Mouse (Mus musculus): Measurements from ENCODE around the gene Mri1. TPM values are rescaled to one million over a fixed set of nuclear protein-coding genes. Genes with fewer than 3 reads are reported as not detected.
"Not testable (repeated sequence)": the region's sequence is repeated elsewhere in the genome, so short reads cannot be mapped to it uniquely, and the experiment has no call there.

The Mri1 gene
- 32.9 and 35.5 TPM in 2 replicates for polyA plus RNA-seq (2012; rRNA removed)

- Histone ChIP-seq H3K27me3 (ENCODE audit: control insufficient read depth, insufficient read depth, low read length) (no peaks in the 10 kb centered on the region), H3K4me1 (ENCODE audit: control insufficient read depth, insufficient read depth, low read length) (peaks cover 8% of the 10 kb centered on the region), H3K27ac (ENCODE audit: insufficient read depth, low read length) (peak within 1 kb of the TSS; percentile 80), H3K4me3 (replicated peaks; ENCODE audit: insufficient read depth, low read depth, low read length) (peak within 1 kb of the TSS; percentile 65)
- WGBS, result under 1% methylated on average over 64 of the region's 64 CpGs
- TF ChIP-seq POLR2A (IDR thresholded peaks at IDR 0.05; ENCODE audit: borderline replicate concordance, insufficient read depth, low read length) (peak; percentile 86; the same call in 1 of the 2 replicates), CTCF (IDR thresholded peaks at IDR 0.05; ENCODE audit: borderline replicate concordance, insufficient read depth, low read depth, low read length) (no peak)
- peak; percentile 87 to 88 for DNase-seq
Observed at GRCm38 (mm10) chr8:84256822-84257610, at the start of gene Mri1. Gene Mri1, minus strand, starts transcription at chr8:84257326.

- WGBS, result 47% methylated on average over 2 of the region's 2 CpGs
- H3K4me1 ChIP-seq (ENCODE audit: control insufficient read depth, insufficient read depth, low read length), result no peaks in the 10 kb centered on the region
- H3K27ac ChIP-seq (ENCODE audit: insufficient read depth, low read length), result no peak overlapping the region
- H3K4me3 ChIP-seq (replicated peaks; ENCODE audit: insufficient read depth, low read depth, low read length), result no peak overlapping the region
- TF ChIP-seq CTCF (IDR thresholded peaks at IDR 0.05; ENCODE audit: borderline replicate concordance, insufficient read depth, low read depth, low read length) (no peak), POLR2A (IDR thresholded peaks at IDR 0.05; ENCODE audit: borderline replicate concordance, insufficient read depth, low read length) (no peak)
- no peak for DNase-seq
- H3K27me3 ChIP-seq (ENCODE audit: control insufficient read depth, insufficient read depth, low read length), result no peaks in the 10 kb centered on the region
Observed at GRCm38 (mm10) chr8:84303951-84304350, 46.8 kb upstream of the Mri1 start.

- Histone ChIP-seq H3K27ac (ENCODE audit: insufficient read depth, low read length) (no peak overlapping the region), H3K4me1 (ENCODE audit: control insufficient read depth, insufficient read depth, low read length) (peaks cover 3% of the 10 kb centered on the region; the same call in 1 of the 2 replicates), H3K4me3 (replicated peaks; ENCODE audit: insufficient read depth, low read depth, low read length) (no peak overlapping the region), H3K27me3 (ENCODE audit: control insufficient read depth, insufficient read depth, low read length) (no peaks in the 10 kb centered on the region)
- TF ChIP-seq CTCF (IDR thresholded peaks at IDR 0.05; ENCODE audit: borderline replicate concordance, insufficient read depth, low read depth, low read length), result no peak
- TF ChIP-seq POLR2A (IDR thresholded peaks at IDR 0.05; ENCODE audit: borderline replicate concordance, insufficient read depth, low read length), result no peak
- 76% methylated on average over 5 of the region's 5 CpGs for whole genome bisulfite sequencing
- no peak for DNase-seq
Observed at GRCm38 (mm10) chr8:84297029-84297785, 40.1 kb upstream of the Mri1 start.

- WGBS, result 14% methylated on average over 8 of the region's 8 CpGs
- peaks cover 10% of the 10 kb centered on the region; the same call in 1 of the 2 replicates for H3K4me1 ChIP-seq (ENCODE audit: control insufficient read depth, insufficient read depth, low read length)
- H3K27me3 ChIP-seq (ENCODE audit: control insufficient read depth, insufficient read depth, low read length), result no peaks in the 10 kb centered on the region
- DNase-seq, result peak; percentile 70 to 77
- peak overlapping the region; percentile 57; the same call in 1 of the 2 replicates for H3K27ac ChIP-seq (ENCODE audit: insufficient read depth, low read length)
- TF ChIP-seq CTCF (IDR thresholded peaks at IDR 0.05; ENCODE audit: borderline replicate concordance, insufficient read depth, low read depth, low read length) (peak; percentile 72; the same call in 1 of the 2 replicates), POLR2A (IDR thresholded peaks at IDR 0.05; ENCODE audit: borderline replicate concordance, insufficient read depth, low read length) (no peak)
- no peak overlapping the region for H3K4me3 ChIP-seq (replicated peaks; ENCODE audit: insufficient read depth, low read depth, low read length)
Observed at GRCm38 (mm10) chr8:84291688-84292087, 34.6 kb upstream of the Mri1 start.

GRCm38 (mm10) chr8:84291086-84291485 is 34.0 kb upstream of the Mri1 start:
- WGBS, result 12% methylated on average over 5 of the region's 5 CpGs
- H3K27me3 ChIP-seq (ENCODE audit: control insufficient read depth, insufficient read depth, low read length), result no peaks in the 10 kb centered on the region
- no peak overlapping the region for H3K4me3 ChIP-seq (replicated peaks; ENCODE audit: insufficient read depth, low read depth, low read length)
- DNase-seq, result peak; percentile 71 to 85
- TF ChIP-seq POLR2A (IDR thresholded peaks at IDR 0.05; ENCODE audit: borderline replicate concordance, insufficient read depth, low read length), result no peak
- no peak for TF ChIP-seq CTCF (IDR thresholded peaks at IDR 0.05; ENCODE audit: borderline replicate concordance, insufficient read depth, low read depth, low read length)
- peak overlapping the region; percentile 57 for H3K27ac ChIP-seq (ENCODE audit: insufficient read depth, low read length)
- H3K4me1 ChIP-seq (ENCODE audit: control insufficient read depth, insufficient read depth, low read length), result peaks cover 7% of the 10 kb centered on the region; the same call in 1 of the 2 replicates

GRCm38 (mm10) chr8:84288892-84289291 is 31.8 kb upstream of the Mri1 start:
- 58% methylated on average over 2 of the region's 2 CpGs for WGBS
- H3K27ac ChIP-seq (ENCODE audit: insufficient read depth, low read length), result no peak overlapping the region
- H3K4me1 ChIP-seq (ENCODE audit: control insufficient read depth, insufficient read depth, low read length), result peaks cover 6% of the 10 kb centered on the region; the same call in 1 of the 2 replicates
- DNase-seq, result peak in 1 of 2 experiments; percentile 46
- TF ChIP-seq POLR2A (IDR thresholded peaks at IDR 0.05; ENCODE audit: borderline replicate concordance, insufficient read depth, low read length) (no peak), CTCF (IDR thresholded peaks at IDR 0.05; ENCODE audit: borderline replicate concordance, insufficient read depth, low read depth, low read length) (peak; percentile 65)
- no peaks in the 10 kb centered on the region for H3K27me3 ChIP-seq (ENCODE audit: control insufficient read depth, insufficient read depth, low read length)
- no peak overlapping the region for H3K4me3 ChIP-seq (replicated peaks; ENCODE audit: insufficient read depth, low read depth, low read length)

GRCm38 (mm10) chr8:84285665-84286064 is 28.5 kb upstream of the Mri1 start:
- WGBS, result 66% methylated on average over 5 of the region's 5 CpGs

More at GRCm38 (mm10) chr8:84285665-84286064, 28.5 kb upstream of the Mri1 start:
- peak; percentile 53 for TF ChIP-seq CTCF (IDR thresholded peaks at IDR 0.05; ENCODE audit: borderline replicate concordance, insufficient read depth, low read depth, low read length)
- H3K4me1 ChIP-seq (ENCODE audit: control insufficient read depth, insufficient read depth, low read length); DNase-seq; H3K4me3 ChIP-seq (replicated peaks; ENCODE audit: insufficient read depth, low read depth, low read length); H3K27me3 ChIP-seq (ENCODE audit: control insufficient read depth, insufficient read depth, low read length); H3K27ac ChIP-seq (ENCODE audit: insufficient read depth, low read length): not testable (repeated sequence)
